Mouse (Mus musculus) heart, embryonic 14.5 days (tissue): ENCODE results near the gene Dnajb1. TPM values are rescaled to one million over a fixed set of nuclear protein-coding genes. Genes with fewer than 3 reads are reported as not detected.

Experiments used
- ATAC-seq: fragments of 200-750 bp; cut with Nextera tagmentation; 2 replicates; pipeline ENCODE4 v1.8.0; 2017; ENCODE audit warnings: low read depth, moderate TSS enrichment; ENCODE audit not compliant: insufficient number of reproducible peaks, insufficient read depth, low FRiP score
- H3K27ac ChIP-seq, 2 experiments: fragments of 200-500 bp in 1 of 2; fragments of 300-500 bp in 1 of 2; sonication (generic) in 1 of 2; replicated peaks in 1 of 2; 2 replicates each; pipeline ENCODE4 v1.5.1; 2012 to 2014; ENCODE audit warnings: low read depth in 2 of 2, low read length in 2 of 2, control low read depth in 1 of 2, mild to moderate bottlenecking in 1 of 2, mixed read lengths in 1 of 2; ENCODE audit not compliant: control insufficient read depth in 1 of 2, insufficient read depth in 1 of 2
- H3K27me3 ChIP-seq: fragments of 300-500 bp; sonication (generic); 2 replicates; pipeline ENCODE4 v1.6.1; 2014; ENCODE audit warnings: mild to moderate bottlenecking, low read length, control low read depth; ENCODE audit not compliant: control insufficient read depth, insufficient read depth
- H3K36me3 ChIP-seq: fragments of 300-500 bp; sonication (generic); 2 replicates; pipeline ENCODE4 v1.6.1; 2014; ENCODE audit warnings: mild to moderate bottlenecking, control low read depth, low read length, mixed read lengths; ENCODE audit not compliant: control insufficient read depth, insufficient read depth
- H3K4me1 ChIP-seq, 2 experiments: fragments of 200-500 bp in 1 of 2; fragments of 300-500 bp in 1 of 2; sonication (generic) in 1 of 2; 2 replicates each; pipeline ENCODE4 v1.6.1; 2012 to 2014; ENCODE audit warnings: low read length in 2 of 2, control low read depth in 1 of 2, mixed read lengths in 1 of 2; ENCODE audit not compliant: control insufficient read depth in 2 of 2, insufficient read depth in 2 of 2
- H3K4me2 ChIP-seq: fragments of 300-500 bp; sonication (generic); 2 replicates; pipeline ENCODE4 v1.6.1; 2014; ENCODE audit warnings: mild to moderate bottlenecking, low read length
- H3K4me3 ChIP-seq, 2 experiments: fragments of 200-500 bp in 1 of 2; fragments of 300-500 bp in 1 of 2; sonication (generic) in 1 of 2; 2 replicates each; pipeline ENCODE4 v1.5.1; 2012 to 2014; ENCODE audit warnings: low read length in 2 of 2, mild to moderate bottlenecking in 2 of 2, control low read depth in 1 of 2, low read depth in 1 of 2, moderate library complexity in 1 of 2; ENCODE audit not compliant: control insufficient read depth in 1 of 2, insufficient read depth in 1 of 2
- H3K9ac ChIP-seq: fragments of 300-500 bp; sonication (generic); 2 replicates; pipeline ENCODE4 v1.6.1; 2014; ENCODE audit warnings: mild to moderate bottlenecking, low read length
- H3K9me3 ChIP-seq: fragments of 300-500 bp; sonication (generic); 2 replicates; pipeline ENCODE4 v1.6.1; 2016; ENCODE audit warnings: low read length, control low read depth; ENCODE audit not compliant: control insufficient read depth
- WGBS: fragments of 180-500 bp; shearing (Covaris S2); extraction: QIAGEN DNeasy Blood & Tissue Kit; methylation state at CpG from one replicate; pipeline ENCODE4 v1.1.7; 2014; 5-methylcytosine and 5-hydroxymethylcytosine counted together
- polyA plus RNA-seq: library from polyadenylated mRNA; unstranded; fragments of >200 nt; fragmentation: Nextera tagmentation; extraction: Ambion mirVana; gene quantifications from 2 replicates; pipeline ENCODE4 v1.2.1, GENCODE M21; 2014

The Dnajb1 gene
- polyA plus RNA-seq, 1 experiment from 2014 or later = 38.2 TPM

- whole genome bisulfite sequencing = 89% methylated on average over 8 of the region's 8 CpGs
- Histone ChIP-seq H3K4me1 (peaks cover 50 to 64% of the 10 kb centered on the region in 2 experiments), H3K36me3 (peaks cover 19% of the 10 kb centered on the region), H3K4me2 (no peak overlapping the region), H3K9ac (peak overlapping the region; percentile 68; the same call in 1 of the 2 replicates), H3K4me3 (no peak overlapping the region), H3K27me3 (no peaks in the 10 kb centered on the region), H3K9me3 (no peaks in the 10 kb centered on the region), H3K27ac (peak overlapping the region; percentile 98)
- no peak for ATAC-seq
Observed at GRCm38 (mm10) chr8:83579676-83580075, 28.3 kb upstream of the Dnajb1 start.

DNA sequence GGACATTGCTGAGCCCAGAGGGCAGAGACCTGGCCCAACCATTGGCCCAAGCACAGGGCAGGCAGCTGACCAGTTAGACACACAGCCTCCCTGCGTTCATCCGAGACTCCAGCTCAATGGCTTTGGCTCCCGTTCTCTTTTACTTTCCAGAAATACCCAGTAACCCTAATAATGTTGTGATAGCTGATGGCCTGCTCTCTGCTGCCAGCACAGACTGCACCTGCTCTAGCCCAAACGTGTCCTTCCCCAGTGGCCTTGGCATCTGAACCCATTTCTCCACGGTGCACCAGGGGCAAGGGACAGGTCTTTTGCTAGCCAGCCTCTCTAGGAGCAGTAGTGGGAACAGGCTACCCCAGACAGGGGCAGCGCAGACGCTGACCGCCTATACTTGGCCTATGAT lies 27.2 kb upstream of the Dnajb1 start:
- Histone ChIP-seq H3K4me3 (no peak overlapping the region), H3K4me2 (no peak overlapping the region), H3K9ac (no peak overlapping the region), H3K36me3 (peaks cover 29% of the 10 kb centered on the region), H3K27ac (no peak overlapping the region), H3K9me3 (no peaks in the 10 kb centered on the region), H3K4me1 (peaks cover 42 to 60% of the 10 kb centered on the region in 2 experiments), H3K27me3 (no peaks in the 10 kb centered on the region)
- WGBS = 85% methylated on average over 8 of the region's 8 CpGs
- ATAC-seq = no peak

DNA sequence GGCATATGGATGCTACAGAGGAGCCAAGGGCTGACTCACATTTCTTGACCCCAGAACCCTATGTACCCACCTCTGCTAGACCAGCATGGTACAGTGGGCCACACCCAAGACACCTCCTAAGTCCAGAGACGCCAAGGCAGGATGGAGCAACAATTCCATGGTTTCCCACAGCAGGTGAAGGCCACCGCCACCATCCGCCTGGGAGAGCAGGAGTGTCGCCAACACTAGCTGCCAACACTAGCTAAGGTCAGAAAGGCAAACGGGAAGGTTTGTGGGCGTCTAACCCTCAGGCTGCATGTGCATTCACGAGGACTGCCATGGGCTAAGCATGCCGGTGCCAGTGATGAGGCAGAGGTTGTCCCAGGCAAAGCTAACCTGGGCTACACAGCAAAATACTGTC lies 25.8 kb upstream of the Dnajb1 start:
- no peaks in the 10 kb centered on the region for H3K9me3 ChIP-seq
- H3K4me1 ChIP-seq = peaks cover 33 to 47% of the 10 kb centered on the region in 2 experiments
- H3K27ac ChIP-seq = no peak overlapping the region
- H3K4me3 ChIP-seq = no peak overlapping the region
- H3K36me3 ChIP-seq = peaks cover 39% of the 10 kb centered on the region
- H3K4me2 ChIP-seq = no peak overlapping the region
- no peak for ATAC-seq
- H3K9ac ChIP-seq = no peak overlapping the region
- H3K27me3 ChIP-seq = no peaks in the 10 kb centered on the region
- 85% methylated on average over 8 of the region's 8 CpGs for WGBS

DNA sequence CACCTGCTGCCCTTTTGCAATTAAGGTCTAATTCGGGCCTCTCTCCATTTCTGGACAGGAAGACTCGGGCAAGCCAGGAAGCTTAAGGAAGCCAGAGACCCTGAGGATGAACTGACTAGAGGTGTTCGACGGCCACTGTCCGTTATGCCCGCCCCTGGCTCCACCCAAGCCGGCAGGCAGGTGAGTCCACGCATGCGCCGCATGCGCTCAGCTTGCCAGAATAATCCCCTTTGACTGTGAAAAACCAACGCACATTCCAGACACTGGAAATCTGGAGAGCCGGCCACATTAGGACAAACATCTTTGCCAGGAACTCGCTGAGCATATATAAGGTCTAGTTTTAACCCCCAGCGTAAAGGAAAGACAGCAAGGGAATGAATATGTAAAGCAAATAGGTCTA lies 24.8 kb upstream of the Dnajb1 start:
- H3K27me3 ChIP-seq = no peaks in the 10 kb centered on the region
- no peaks in the 10 kb centered on the region for H3K9me3 ChIP-seq
- WGBS = 86% methylated on average over 15 of the region's 15 CpGs
- peaks cover 27 to 47% of the 10 kb centered on the region in 2 experiments for H3K4me1 ChIP-seq
- H3K4me2 ChIP-seq = no peak overlapping the region
- H3K9ac ChIP-seq = no peak overlapping the region
- H3K27ac ChIP-seq = no peak overlapping the region
- ATAC-seq = no peak
- peaks cover 47% of the 10 kb centered on the region for H3K36me3 ChIP-seq
- no peak overlapping the region for H3K4me3 ChIP-seq

GRCm38 (mm10) chr8:83584771-83585170 lies 23.2 kb upstream of the Dnajb1 start:
- H3K9me3 ChIP-seq = no peaks in the 10 kb centered on the region
- peaks cover 60% of the 10 kb centered on the region for H3K36me3 ChIP-seq
- no peak overlapping the region for H3K4me2 ChIP-seq
- H3K4me3 ChIP-seq = no peak overlapping the region
- H3K27ac ChIP-seq = 0 out of 4 replicates have a peak overlapping the region, but pooled peaks of 1 of the 2 experiments have one; percentile 1
- no peak overlapping the region for H3K9ac ChIP-seq
- peaks cover 13 to 38% of the 10 kb centered on the region in 2 experiments for H3K4me1 ChIP-seq
- no peaks in the 10 kb centered on the region for H3K27me3 ChIP-seq
- WGBS = 81% methylated on average over 1 of the region's 1 CpGs
- no peak for ATAC-seq

- Histone ChIP-seq H3K4me1 (peaks cover 12 to 35% of the 10 kb centered on the region in 2 experiments), H3K9me3 (no peaks in the 10 kb centered on the region), H3K9ac (no peak overlapping the region; the same call in 1 of the 2 replicates), H3K27ac (0 out of 4 replicates have a peak overlapping the region, but pooled peaks of 1 of the 2 experiments have one; percentile 19), H3K4me2 (no peak overlapping the region), H3K27me3 (no peaks in the 10 kb centered on the region), H3K4me3 (no peak overlapping the region), H3K36me3 (peaks cover 60% of the 10 kb centered on the region)
- 73% methylated on average over 3 of the region's 3 CpGs for whole genome bisulfite sequencing
- no peak for ATAC-seq
Observed at GRCm38 (mm10) chr8:83585333-83585732, 22.7 kb upstream of the Dnajb1 start.

DNA sequence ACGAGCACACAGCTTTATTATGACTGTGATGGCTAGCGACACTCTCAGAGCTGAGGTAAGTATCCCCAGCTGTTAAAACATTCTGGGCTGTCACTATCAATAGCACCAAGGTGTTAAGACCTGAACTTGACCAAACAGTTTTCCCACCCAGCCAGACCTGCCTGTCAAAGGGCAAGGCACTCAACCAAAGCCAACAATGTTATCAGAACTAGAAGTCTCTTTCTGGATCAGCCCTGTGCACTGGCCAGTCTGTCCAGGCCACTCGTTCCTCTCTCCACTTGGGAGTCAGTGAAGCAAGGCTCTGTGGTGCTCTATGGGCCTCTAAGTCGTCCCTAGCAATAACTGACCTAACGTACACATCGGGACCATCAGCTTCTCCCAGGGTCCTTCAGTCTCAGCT lies 20.3 kb upstream of the Dnajb1 start:
- no peak for ATAC-seq
- Histone ChIP-seq H3K27ac (no peak overlapping the region), H3K4me3 (no peak overlapping the region), H3K9ac (no peak overlapping the region; the same call in 1 of the 2 replicates), H3K4me2 (no peak overlapping the region), H3K36me3 (peaks cover 76% of the 10 kb centered on the region), H3K27me3 (no peaks in the 10 kb centered on the region), H3K4me1 (peaks cover 10 to 32% of the 10 kb centered on the region in 2 experiments), H3K9me3 (no peaks in the 10 kb centered on the region)
- 59% methylated on average over 6 of the region's 6 CpGs for WGBS

- ATAC-seq = no peak
- Histone ChIP-seq H3K4me2 (no peak overlapping the region), H3K27me3 (no peaks in the 10 kb centered on the region), H3K9ac (no peak overlapping the region), H3K27ac (no peak overlapping the region), H3K4me1 (peaks cover 12 to 41% of the 10 kb centered on the region in 2 experiments), H3K36me3 (peaks cover 69% of the 10 kb centered on the region), H3K9me3 (no peaks in the 10 kb centered on the region), H3K4me3 (no peak overlapping the region)
- 91% methylated on average over 5 of the region's 5 CpGs for WGBS
Observed at GRCm38 (mm10) chr8:83588886-83589285, 19.1 kb upstream of the Dnajb1 start.
